Mouse (Mus musculus) bone marrow macrophage, adult 2 months (primary cell): ENCODE measurements around the gene Akt1s1. TPM values are rescaled to one million over a fixed set of nuclear protein-coding genes. Genes with fewer than 3 reads are reported as not detected.

Source experiments
- H3K27ac ChIP-seq: 2 replicates; pipeline ENCODE4 v1.5.1; 2012; ENCODE audit warnings: low read depth, low read length; ENCODE audit not compliant: insufficient read depth
- H3K4me1 ChIP-seq: 2 replicates; pipeline ENCODE4 v1.6.1; 2012; ENCODE audit warnings: low read length; ENCODE audit not compliant: control insufficient read depth, insufficient read depth
- H3K4me3 ChIP-seq: 2 replicates; pipeline ENCODE4 v1.5.1; 2012; ENCODE audit warnings: mild to moderate bottlenecking, low read length, moderate library complexity; ENCODE audit not compliant: insufficient read depth
- CTCF ChIP-seq: IDR thresholded peaks from 2 replicates; pipeline ENCODE4 v1.5.1; 2012; ENCODE audit warnings: low read depth, mild to moderate bottlenecking, low read length, moderate library complexity
- POLR2A ChIP-seq: IDR thresholded peaks from 2 replicates; pipeline ENCODE4 v1.6.1; 2012; ENCODE audit warnings: mild to moderate bottlenecking, low read depth, low read length, borderline replicate concordance
- polyA plus RNA-seq: library from polyadenylated mRNA; stranded (reverse); fragments of >200 nt; gene quantifications from 2 replicates; pipeline ENCODE4 v1.2.4, GENCODE M21; 2012; ENCODE audit not compliant: missing spikeins, insufficient read depth, insufficient read length

The Akt1s1 gene
- polyA plus RNA-seq, 1 experiment: 45.3 TPM

DNA sequence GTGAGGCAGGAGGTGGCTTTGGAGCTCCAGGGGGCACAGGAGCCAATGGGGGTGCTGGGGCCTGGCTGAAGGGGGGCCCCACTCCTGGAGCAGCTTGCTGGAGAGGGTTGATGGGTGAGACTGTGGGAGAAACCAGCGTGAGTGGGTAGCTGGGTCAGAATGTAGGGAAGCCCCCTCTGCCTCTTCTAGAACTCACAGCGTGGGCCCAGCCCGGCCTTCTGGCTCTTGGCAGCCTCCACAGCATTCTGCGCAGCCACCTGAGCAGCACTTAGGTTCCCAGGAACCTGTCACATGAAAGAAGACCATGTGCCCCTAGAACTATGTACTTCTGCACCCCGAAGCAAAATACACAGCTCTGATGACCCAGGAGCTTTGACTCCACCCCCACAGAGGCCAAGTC lies 35.8 kb downstream of the Akt1s1 start:
- TF ChIP-seq CTCF (no peak), POLR2A (no peak)
- no peak overlapping the region for H3K27ac ChIP-seq
- peaks cover 17% of the 10 kb centered on the region for H3K4me1 ChIP-seq
- no peak overlapping the region for H3K4me3 ChIP-seq

DNA sequence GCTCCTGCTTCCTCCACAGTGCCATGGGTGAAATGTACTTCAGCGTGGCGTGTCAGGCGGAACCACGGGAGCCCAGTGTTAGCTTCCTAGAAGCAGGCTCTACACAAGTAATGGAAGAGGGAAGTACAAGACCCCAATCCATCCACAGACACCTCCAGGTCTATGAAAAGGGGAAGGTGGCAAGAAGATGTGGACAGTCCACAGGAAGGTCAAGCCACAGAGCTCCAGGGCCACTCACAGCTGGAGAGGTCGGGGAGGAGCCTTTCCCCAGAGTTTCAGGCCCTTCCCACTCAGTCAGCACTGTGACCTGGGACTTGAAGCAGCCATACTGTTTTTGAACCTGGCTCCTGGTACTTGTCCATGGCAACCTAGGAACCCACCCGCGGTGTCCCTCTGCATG lies 38.2 kb downstream of the Akt1s1 start:
- Histone ChIP-seq H3K4me1 (peaks cover 24% of the 10 kb centered on the region), H3K27ac (peak overlapping the region; percentile 6; the same call in 1 of the 2 replicates), H3K4me3 (no peak overlapping the region)
- TF ChIP-seq POLR2A: no peak

DNA sequence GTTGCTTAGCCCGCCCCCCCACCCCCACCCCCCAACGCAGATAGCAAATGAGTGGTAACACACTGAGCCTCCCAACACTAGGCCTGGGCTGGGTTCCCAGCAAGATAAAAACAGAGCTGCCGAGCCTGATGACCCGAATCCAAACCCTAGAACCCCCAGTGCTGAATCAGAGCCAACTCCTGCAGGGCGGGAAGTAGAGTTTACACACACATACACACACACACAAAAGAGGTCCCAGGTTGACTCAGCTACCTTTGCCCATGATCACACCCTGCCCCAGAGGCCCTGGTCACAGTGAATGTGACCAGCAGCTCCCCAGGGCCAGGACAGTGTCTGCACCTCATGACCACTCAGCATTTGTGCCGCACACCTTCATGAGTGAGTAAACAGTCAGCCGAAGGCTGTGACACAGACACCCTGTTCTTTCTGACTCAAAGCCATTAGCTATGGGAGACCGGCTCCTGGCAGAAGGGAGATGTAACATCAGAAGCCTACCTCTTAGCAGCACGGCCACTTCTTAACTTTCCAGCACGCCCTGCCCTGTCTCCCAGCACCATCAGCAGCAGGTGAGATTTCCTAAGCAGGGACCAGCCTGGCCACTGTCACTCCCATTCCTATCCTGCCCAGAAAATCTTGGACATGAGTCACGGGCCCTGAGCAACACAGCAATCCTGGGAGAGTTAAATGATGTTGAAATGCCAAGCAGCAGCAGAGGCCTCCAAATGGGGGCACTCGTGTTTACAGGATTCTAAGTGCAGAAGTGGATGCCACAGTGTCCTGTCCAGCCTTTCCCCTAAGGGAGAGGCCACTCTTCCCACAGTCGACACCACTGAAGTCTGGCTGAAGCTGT lies 39.7 kb downstream of the Akt1s1 start:
- TF ChIP-seq POLR2A: no peak
- peaks cover 26% of the 10 kb centered on the region for H3K4me1 ChIP-seq
- H3K4me3 ChIP-seq: no peak overlapping the region
- H3K27ac ChIP-seq: no peak overlapping the region

DNA sequence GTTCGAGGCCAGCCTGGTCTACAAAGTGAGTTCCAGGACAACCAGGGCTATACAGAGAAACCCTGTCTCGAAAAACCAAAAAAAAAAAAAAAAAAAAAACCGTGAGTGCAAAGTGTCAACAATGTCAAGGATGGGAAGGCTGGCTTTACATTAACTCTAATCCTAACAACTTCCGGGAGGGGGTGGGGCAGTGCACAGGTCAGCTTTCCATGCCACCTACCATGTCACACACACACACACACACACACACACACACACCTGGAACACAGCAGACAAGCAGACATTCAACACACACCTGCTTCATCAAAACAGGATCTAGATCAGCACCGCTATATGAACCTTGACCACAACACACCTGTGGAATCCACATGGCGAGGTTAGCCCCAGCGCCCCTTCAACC lies 41.4 kb downstream of the Akt1s1 start:
- no peak for TF ChIP-seq POLR2A
- TF ChIP-seq CTCF: no peak
- H3K4me1 ChIP-seq: peaks cover 27% of the 10 kb centered on the region
- H3K27ac ChIP-seq: no peak overlapping the region
- H3K4me3 ChIP-seq: no peak overlapping the region

DNA sequence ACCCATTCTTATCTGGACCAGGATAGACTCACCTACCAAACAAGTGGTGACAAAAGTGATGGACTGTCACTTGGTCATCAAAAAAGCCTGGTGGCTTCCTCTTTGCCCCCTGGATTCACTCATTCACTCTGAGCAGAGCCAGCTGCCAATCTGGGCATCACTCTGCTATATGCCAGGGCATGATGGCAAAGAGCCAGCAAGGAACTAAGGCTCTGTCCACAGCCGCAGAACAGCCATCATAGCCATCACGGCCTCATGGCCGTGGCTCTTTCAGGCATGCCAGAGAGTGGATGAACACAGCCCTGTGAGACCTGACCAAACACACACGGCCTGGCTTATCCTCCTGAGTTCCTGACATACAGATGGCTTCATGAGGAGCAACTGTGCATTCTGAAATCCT lies 41.9 kb downstream of the Akt1s1 start:
- TF ChIP-seq CTCF (no peak), POLR2A (no peak)
- Histone ChIP-seq H3K4me3 (no peak overlapping the region), H3K27ac (no peak overlapping the region), H3K4me1 (peaks cover 28% of the 10 kb centered on the region)

DNA sequence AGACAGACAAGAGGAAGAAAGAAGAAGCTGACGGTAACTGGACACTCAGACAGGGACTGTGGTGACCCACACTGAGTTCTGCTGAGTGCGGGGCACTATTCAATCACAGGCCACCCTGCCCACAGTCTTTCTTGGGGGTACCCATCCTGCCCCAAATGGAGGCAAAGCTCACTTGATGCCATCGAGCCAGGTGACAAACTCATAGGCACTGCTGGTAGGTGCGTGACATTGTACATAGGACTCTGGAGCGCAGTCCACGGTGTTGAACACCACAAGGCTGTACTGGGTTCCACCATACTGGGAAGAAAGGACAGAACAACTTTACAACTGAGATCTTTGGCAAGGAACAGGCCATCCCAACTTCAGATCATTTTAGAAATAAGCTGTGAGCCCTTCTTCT lies 42.8 kb downstream of the Akt1s1 start:
- H3K27ac ChIP-seq: 0 out of 2 replicates have a peak overlapping the region, but pooled peaks have one; percentile 26
- H3K4me1 ChIP-seq: peaks cover 28% of the 10 kb centered on the region
- TF ChIP-seq POLR2A (no peak), CTCF (no peak)
- peak overlapping the region; percentile 91 for H3K4me3 ChIP-seq

DNA sequence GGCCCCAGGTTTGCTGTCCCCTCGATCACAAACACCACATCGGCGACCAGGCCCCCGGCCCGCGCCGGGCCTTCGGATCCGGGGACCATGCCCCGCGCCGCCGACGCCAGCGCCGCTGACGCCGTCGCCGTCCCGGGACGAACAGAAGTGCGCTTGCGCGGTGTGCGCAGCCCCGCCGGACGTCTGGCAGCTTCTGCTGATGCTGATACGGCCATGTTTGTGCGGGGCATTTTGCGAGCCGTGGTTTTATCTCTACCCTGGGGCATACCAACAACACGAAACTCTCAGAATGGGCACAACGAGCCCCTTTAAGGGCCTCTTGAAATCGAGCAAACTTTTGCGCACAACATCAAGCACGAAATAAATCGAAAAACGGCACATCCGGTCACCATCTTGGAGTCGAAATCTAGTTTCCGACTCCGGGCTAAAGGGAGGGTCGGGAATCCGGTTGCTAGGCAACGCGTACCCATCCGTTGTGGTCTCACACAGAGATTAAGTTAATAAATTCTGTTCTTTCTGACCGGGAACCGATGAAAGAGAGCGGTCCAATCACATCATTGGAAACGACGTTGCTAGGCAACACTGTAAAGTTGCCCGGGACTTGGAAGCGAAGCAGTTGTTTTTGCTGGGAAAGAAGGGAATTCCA lies 43.6 kb downstream of the Akt1s1 start, which contains the start of gene Med25:
TSS of gene Med25 (minus strand) at position 437 of the 646 bp plus-strand sequence.
- no peak for TF ChIP-seq CTCF
- TF ChIP-seq POLR2A: no peak
- peaks cover 24% of the 10 kb centered on the region for H3K4me1 ChIP-seq

DNA sequence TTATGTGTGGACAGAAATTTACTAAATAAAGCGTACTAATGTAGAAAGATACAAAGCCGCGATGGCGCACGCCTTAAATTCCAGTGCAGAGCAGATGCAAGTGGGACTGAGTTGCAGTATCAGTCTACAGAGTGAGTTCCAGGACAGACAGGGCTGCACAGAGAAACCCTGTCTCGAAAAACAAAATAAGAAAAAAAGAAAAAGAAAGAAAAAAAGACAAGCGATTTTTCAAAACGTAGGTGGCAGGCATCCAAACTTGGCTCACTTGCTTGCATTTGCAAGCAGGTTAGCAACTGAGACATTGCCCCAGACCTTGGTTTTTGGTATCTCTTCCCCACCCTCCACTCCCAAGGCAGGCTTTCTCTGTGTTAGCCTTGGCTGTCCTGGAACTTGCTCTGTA lies 44.4 kb downstream of the Akt1s1 start:
- H3K27ac ChIP-seq: no peak overlapping the region
- TF ChIP-seq CTCF (no peak), POLR2A (no peak)
- no peak overlapping the region for H3K4me3 ChIP-seq
- H3K4me1 ChIP-seq: peaks cover 19% of the 10 kb centered on the region

More for the DNA sequence above, 43.6 kb downstream of the Akt1s1 start, which contains the start of gene Med25:
- peak within 1 kb of the TSS; percentile 91 for H3K4me3 ChIP-seq
- H3K27ac ChIP-seq: peak within 1 kb of the TSS; percentile 91

DNA sequence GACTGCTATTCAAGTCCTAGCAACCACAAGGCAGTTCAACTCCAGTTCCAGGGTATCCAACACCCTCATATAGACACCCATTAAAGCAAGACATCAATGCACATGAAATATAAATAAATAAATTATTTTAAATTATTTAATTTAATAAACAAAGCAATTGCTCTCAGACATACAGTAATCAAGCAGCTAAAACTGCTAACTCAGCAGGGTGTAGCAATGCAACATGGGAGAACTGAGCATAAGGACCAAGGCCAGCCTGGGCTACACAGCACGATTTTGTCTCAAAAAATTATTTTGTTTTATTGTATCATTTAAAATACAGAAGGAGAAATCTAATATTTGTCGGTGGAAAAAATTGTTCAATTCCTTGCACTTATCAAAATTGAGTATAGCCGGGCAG lies 45.4 kb downstream of the Akt1s1 start:
- no peak overlapping the region for H3K27ac ChIP-seq
- H3K4me3 ChIP-seq: no peak overlapping the region
- H3K4me1 ChIP-seq: peaks cover 15% of the 10 kb centered on the region
- TF ChIP-seq POLR2A: no peak
- TF ChIP-seq CTCF: no peak

DNA sequence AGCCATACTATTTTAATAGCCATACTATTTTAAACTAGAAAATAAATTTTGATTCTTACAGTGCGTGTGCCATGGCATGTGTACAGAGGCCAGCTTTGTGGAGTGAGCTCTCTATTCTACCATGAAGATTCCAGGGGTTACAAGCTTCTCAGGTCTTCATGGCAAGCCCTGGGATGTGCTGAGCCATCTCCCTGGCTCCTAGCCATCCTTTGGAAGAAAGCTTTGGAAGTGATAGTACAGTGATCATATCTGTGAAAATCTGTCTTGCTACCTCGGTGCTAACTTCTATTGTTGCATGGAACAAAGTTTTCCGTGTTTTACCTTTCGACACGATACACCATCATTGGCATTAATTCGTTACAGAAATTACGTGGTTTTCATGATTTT lies 46.4 kb downstream of the Akt1s1 start:
- Histone ChIP-seq H3K4me3 (peak overlapping the region; percentile 70), H3K27ac (no peak overlapping the region), H3K4me1 (peaks cover 15% of the 10 kb centered on the region)
- TF ChIP-seq POLR2A (no peak), CTCF (no peak)
